Mouse (Mus musculus): ENCODE results near the gene Cops7b. TPM values are rescaled to one million over a fixed set of nuclear protein-coding genes. Genes with fewer than 3 reads are reported as not detected.

Cops7b gene
- polyA plus RNA-seq, 1 experiment from 2014 or later: 11.8 TPM

DNA sequence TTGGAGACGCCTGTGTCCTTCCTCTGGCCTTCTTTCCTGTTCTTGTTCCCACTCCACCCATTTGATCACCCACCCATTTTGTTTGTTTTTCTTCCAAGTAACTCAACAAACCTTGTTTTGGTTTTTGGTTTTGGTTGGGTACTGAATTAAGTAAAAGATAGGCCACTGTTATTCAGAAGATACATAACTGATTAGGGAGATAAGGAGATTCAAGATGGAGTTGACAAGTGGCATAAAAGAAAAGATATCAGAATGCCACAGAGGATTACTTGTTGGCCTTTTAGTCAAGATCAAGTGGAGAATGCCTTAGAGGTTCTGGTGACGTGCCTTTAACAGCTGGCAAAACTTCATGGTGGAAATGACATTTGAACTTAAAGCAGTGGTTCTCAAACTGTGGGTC is 1.0 kb downstream of the Cops7b start:
- Histone ChIP-seq H3K27ac (ENCODE audit: low read length) (no peak overlapping the region), H3K36me3 (ENCODE audit: control insufficient read depth, insufficient read depth) (no peaks in the 10 kb centered on the region), H3K4me2 (ENCODE audit: low read depth, low read length) (peak overlapping the region; percentile 84), H3K4me1 (ENCODE audit: control insufficient read depth, low read depth, low read length) (peaks cover 22% of the 10 kb centered on the region), H3K9ac (ENCODE audit: low read depth, low read length) (peak overlapping the region; percentile 95; the same call in 1 of the 2 replicates), H3K27me3 (ENCODE audit: control insufficient read depth, insufficient read depth, low read depth, low read length) (no peaks in the 10 kb centered on the region), H3K4me3 (ENCODE audit: low read depth, low read length) (peak overlapping the region; percentile 89), H3K9me3 (replicated peaks; ENCODE audit: control insufficient read depth, low read length) (no peaks in the 10 kb centered on the region)
- ATAC-seq (ENCODE audit: low read depth): no peak
- WGBS (ENCODE audit: insufficient replicate concordance): 46% methylated on average over 2 of the region's 2 CpGs

GRCm38 (mm10) chr1:86586992-86587391 is 4.3 kb downstream of the Cops7b start:
- Histone ChIP-seq H3K9ac (ENCODE audit: low read depth, low read length) (peak overlapping the region; percentile 87), H3K27me3 (ENCODE audit: control insufficient read depth, insufficient read depth, low read depth, low read length) (no peaks in the 10 kb centered on the region), H3K4me1 (ENCODE audit: control insufficient read depth, low read depth, low read length) (peaks cover 14% of the 10 kb centered on the region), H3K36me3 (ENCODE audit: control insufficient read depth, insufficient read depth) (peaks cover 2% of the 10 kb centered on the region; the same call in 1 of the 2 replicates), H3K4me3 (ENCODE audit: low read depth, low read length) (peak overlapping the region; percentile 86), H3K9me3 (replicated peaks; ENCODE audit: control insufficient read depth, low read length) (no peaks in the 10 kb centered on the region), H3K4me2 (ENCODE audit: low read depth, low read length) (peak overlapping the region; percentile 86), H3K27ac (ENCODE audit: low read length) (peak overlapping the region; percentile 27; the same call in 1 of the 2 replicates)
- under 1% methylated on average over 26 of the region's 26 CpGs for WGBS (ENCODE audit: insufficient replicate concordance)
- ATAC-seq (ENCODE audit: low read depth): no peak

DNA sequence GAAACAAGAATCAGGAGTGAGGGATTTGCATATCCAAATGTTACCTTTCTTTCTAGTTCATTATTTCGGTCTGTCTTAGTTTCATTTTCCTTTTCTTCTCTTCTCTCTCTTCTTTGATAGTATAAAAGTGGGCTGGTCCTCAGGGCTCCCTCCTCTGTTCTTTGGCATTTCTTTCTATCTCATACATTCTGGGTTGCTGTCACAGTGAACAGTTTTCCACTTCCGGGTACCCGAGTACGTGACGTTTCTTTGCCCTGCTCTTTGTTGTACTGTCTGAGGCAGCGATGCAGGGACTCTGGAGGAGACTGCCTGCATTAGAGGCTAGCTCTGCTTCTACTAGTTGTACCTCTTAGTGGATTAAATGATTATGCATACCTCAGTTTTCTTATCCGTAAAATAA is 11.8 kb downstream of the Cops7b start:
- WGBS (ENCODE audit: insufficient replicate concordance): 83% methylated on average over 7 of the region's 7 CpGs

DNA sequence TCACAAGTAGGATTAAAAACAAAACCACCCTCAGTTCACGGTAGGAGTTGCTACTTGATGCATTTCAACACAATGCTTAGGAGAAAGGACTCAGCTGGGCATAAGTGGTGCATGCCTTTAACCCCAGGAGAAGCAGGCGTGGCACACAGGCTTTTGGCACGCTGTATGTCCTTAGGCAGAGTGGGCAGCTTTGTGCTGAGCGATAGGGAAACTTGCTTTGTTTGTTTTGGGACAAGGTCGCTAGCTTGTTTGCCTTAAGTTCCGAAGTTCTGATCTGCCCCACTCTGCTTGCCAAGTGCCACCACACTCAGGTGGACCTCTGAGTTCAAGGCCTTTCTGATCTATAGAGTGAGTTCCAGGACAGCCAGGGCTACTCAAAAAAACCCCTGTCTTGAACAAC is 12.6 kb downstream of the Cops7b start:
- H3K9ac ChIP-seq (ENCODE audit: low read depth, low read length): no peak overlapping the region
- no peaks in the 10 kb centered on the region for H3K27me3 ChIP-seq (ENCODE audit: control insufficient read depth, insufficient read depth, low read depth, low read length)
- peak; percentile 73 for ATAC-seq (ENCODE audit: low read depth)
- WGBS (ENCODE audit: insufficient replicate concordance): 75% methylated on average over 6 of the region's 6 CpGs
- no peak overlapping the region for H3K27ac ChIP-seq (ENCODE audit: low read length)
- H3K4me1 ChIP-seq (ENCODE audit: control insufficient read depth, low read depth, low read length): no peaks in the 10 kb centered on the region
- no peaks in the 10 kb centered on the region for H3K9me3 ChIP-seq (replicated peaks; ENCODE audit: control insufficient read depth, low read length)
- no peak overlapping the region for H3K4me3 ChIP-seq (ENCODE audit: low read depth, low read length)
- peaks cover 14% of the 10 kb centered on the region for H3K36me3 ChIP-seq (ENCODE audit: control insufficient read depth, insufficient read depth)
- no peak overlapping the region for H3K4me2 ChIP-seq (ENCODE audit: low read depth, low read length)

More for the DNA sequence above, 11.8 kb downstream of the Cops7b start:
- H3K27ac ChIP-seq (ENCODE audit: low read length): no peak overlapping the region
- H3K27me3 ChIP-seq (ENCODE audit: control insufficient read depth, insufficient read depth, low read depth, low read length): no peaks in the 10 kb centered on the region
- H3K4me2 ChIP-seq (ENCODE audit: low read depth, low read length): no peak overlapping the region
- H3K9ac ChIP-seq (ENCODE audit: low read depth, low read length): no peak overlapping the region
- no peak overlapping the region for H3K4me3 ChIP-seq (ENCODE audit: low read depth, low read length)
- no peaks in the 10 kb centered on the region for H3K9me3 ChIP-seq (replicated peaks; ENCODE audit: control insufficient read depth, low read length)
- H3K4me1 ChIP-seq (ENCODE audit: control insufficient read depth, low read depth, low read length): no peaks in the 10 kb centered on the region
- ATAC-seq (ENCODE audit: low read depth): no peak
- peaks cover 14% of the 10 kb centered on the region for H3K36me3 ChIP-seq (ENCODE audit: control insufficient read depth, insufficient read depth)

GRCm38 (mm10) chr1:86596512-86596911 is 13.8 kb downstream of the Cops7b start:
- Histone ChIP-seq H3K36me3 (ENCODE audit: control insufficient read depth, insufficient read depth) (peaks cover 19% of the 10 kb centered on the region), H3K4me2 (ENCODE audit: low read depth, low read length) (no peak overlapping the region), H3K9me3 (replicated peaks; ENCODE audit: control insufficient read depth, low read length) (no peaks in the 10 kb centered on the region), H3K4me1 (ENCODE audit: control insufficient read depth, low read depth, low read length) (no peaks in the 10 kb centered on the region), H3K27ac (ENCODE audit: low read length) (no peak overlapping the region), H3K27me3 (ENCODE audit: control insufficient read depth, insufficient read depth, low read depth, low read length) (no peaks in the 10 kb centered on the region), H3K9ac (ENCODE audit: low read depth, low read length) (no peak overlapping the region), H3K4me3 (ENCODE audit: low read depth, low read length) (no peak overlapping the region)
- no peak for ATAC-seq (ENCODE audit: low read depth)
- 81% methylated on average over 6 of the region's 6 CpGs for WGBS (ENCODE audit: insufficient replicate concordance)

DNA sequence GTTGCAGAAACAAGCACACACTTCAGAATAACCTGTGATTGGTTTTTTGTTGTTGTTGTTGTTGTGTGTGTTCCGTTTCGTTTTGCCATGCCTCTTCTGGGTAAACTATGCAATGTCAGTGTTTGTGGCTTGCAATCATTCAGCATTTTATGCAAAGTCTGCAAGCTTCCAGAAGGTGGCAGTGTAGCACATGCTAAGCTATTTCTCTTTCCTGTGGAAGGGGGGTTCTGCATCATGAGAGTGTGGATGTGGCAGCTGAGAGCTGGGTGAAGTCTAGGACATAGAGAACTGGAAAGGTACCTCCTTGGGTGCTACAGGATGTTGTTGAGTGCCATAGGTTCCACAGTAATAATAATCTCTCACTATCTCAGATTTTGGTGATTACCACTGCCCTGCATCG is 15.8 kb downstream of the Cops7b start:
- no peaks in the 10 kb centered on the region for H3K27me3 ChIP-seq (ENCODE audit: control insufficient read depth, insufficient read depth, low read depth, low read length)
- H3K9ac ChIP-seq (ENCODE audit: low read depth, low read length): no peak overlapping the region
- 63% methylated on average over 3 of the region's 3 CpGs for WGBS (ENCODE audit: insufficient replicate concordance)
- H3K4me2 ChIP-seq (ENCODE audit: low read depth, low read length): no peak overlapping the region
- H3K36me3 ChIP-seq (ENCODE audit: control insufficient read depth, insufficient read depth): peaks cover 33% of the 10 kb centered on the region
- no peaks in the 10 kb centered on the region for H3K4me1 ChIP-seq (ENCODE audit: control insufficient read depth, low read depth, low read length)
- no peaks in the 10 kb centered on the region for H3K9me3 ChIP-seq (replicated peaks; ENCODE audit: control insufficient read depth, low read length)
- H3K27ac ChIP-seq (ENCODE audit: low read length): no peak overlapping the region
- no peak for ATAC-seq (ENCODE audit: low read depth)
- H3K4me3 ChIP-seq (ENCODE audit: low read depth, low read length): no peak overlapping the region

- Histone ChIP-seq H3K27ac (ENCODE audit: low read length) (no peak overlapping the region), H3K9me3 (replicated peaks; ENCODE audit: control insufficient read depth, low read length) (no peaks in the 10 kb centered on the region), H3K36me3 (ENCODE audit: control insufficient read depth, insufficient read depth) (peaks cover 42% of the 10 kb centered on the region), H3K27me3 (ENCODE audit: control insufficient read depth, insufficient read depth, low read depth, low read length) (no peaks in the 10 kb centered on the region), H3K4me1 (ENCODE audit: control insufficient read depth, low read depth, low read length) (no peaks in the 10 kb centered on the region), H3K9ac (ENCODE audit: low read depth, low read length) (no peak overlapping the region), H3K4me2 (ENCODE audit: low read depth, low read length) (no peak overlapping the region), H3K4me3 (ENCODE audit: low read depth, low read length) (no peak overlapping the region)
- WGBS (ENCODE audit: insufficient replicate concordance): 61% methylated on average over 2 of the region's 2 CpGs
- peak; percentile 59; the same call in 1 of the 2 replicates for ATAC-seq (ENCODE audit: low read depth)
These were observed 17.4 kb downstream of the Cops7b start for GRCm38 (mm10) chr1:86600117-86600516.

- no peaks in the 10 kb centered on the region for H3K27me3 ChIP-seq (ENCODE audit: control insufficient read depth, insufficient read depth, low read depth, low read length)
- ATAC-seq (ENCODE audit: low read depth): peak; percentile 55
- H3K9me3 ChIP-seq (replicated peaks; ENCODE audit: control insufficient read depth, low read length): no peaks in the 10 kb centered on the region
- 59% methylated on average over 1 of the region's 1 CpGs for WGBS (ENCODE audit: insufficient replicate concordance)
- no peak overlapping the region for H3K9ac ChIP-seq (ENCODE audit: low read depth, low read length)
- H3K27ac ChIP-seq (ENCODE audit: low read length): no peak overlapping the region
- H3K36me3 ChIP-seq (ENCODE audit: control insufficient read depth, insufficient read depth): no peaks in the 10 kb centered on the region
- no peak overlapping the region for H3K4me2 ChIP-seq (ENCODE audit: low read depth, low read length)
- no peaks in the 10 kb centered on the region for H3K4me1 ChIP-seq (ENCODE audit: control insufficient read depth, low read depth, low read length)
- no peak overlapping the region for H3K4me3 ChIP-seq (ENCODE audit: low read depth, low read length)
These were observed 28.2 kb downstream of the Cops7b start for GRCm38 (mm10) chr1:86610954-86611353.

- no peak overlapping the region for H3K9ac ChIP-seq (ENCODE audit: low read depth, low read length)
- no peak overlapping the region for H3K27ac ChIP-seq (ENCODE audit: low read length)
- no peak overlapping the region for H3K4me3 ChIP-seq (ENCODE audit: low read depth, low read length)
- ATAC-seq (ENCODE audit: low read depth): no peak
- no peaks in the 10 kb centered on the region for H3K4me1 ChIP-seq (ENCODE audit: control insufficient read depth, low read depth, low read length)
- WGBS (ENCODE audit: insufficient replicate concordance): 59% methylated on average over 1 of the region's 1 CpGs
- no peak overlapping the region for H3K4me2 ChIP-seq (ENCODE audit: low read depth, low read length)
- H3K9me3 ChIP-seq (replicated peaks; ENCODE audit: control insufficient read depth, low read length): no peaks in the 10 kb centered on the region
- no peaks in the 10 kb centered on the region for H3K27me3 ChIP-seq (ENCODE audit: control insufficient read depth, insufficient read depth, low read depth, low read length)
- H3K36me3 ChIP-seq (ENCODE audit: control insufficient read depth, insufficient read depth): no peaks in the 10 kb centered on the region
These were observed 29.4 kb downstream of the Cops7b start for GRCm38 (mm10) chr1:86612081-86612480.
